Mouse (Mus musculus): Measurements from ENCODE around the gene Rgl3.

Gene Rgl3

DNA sequence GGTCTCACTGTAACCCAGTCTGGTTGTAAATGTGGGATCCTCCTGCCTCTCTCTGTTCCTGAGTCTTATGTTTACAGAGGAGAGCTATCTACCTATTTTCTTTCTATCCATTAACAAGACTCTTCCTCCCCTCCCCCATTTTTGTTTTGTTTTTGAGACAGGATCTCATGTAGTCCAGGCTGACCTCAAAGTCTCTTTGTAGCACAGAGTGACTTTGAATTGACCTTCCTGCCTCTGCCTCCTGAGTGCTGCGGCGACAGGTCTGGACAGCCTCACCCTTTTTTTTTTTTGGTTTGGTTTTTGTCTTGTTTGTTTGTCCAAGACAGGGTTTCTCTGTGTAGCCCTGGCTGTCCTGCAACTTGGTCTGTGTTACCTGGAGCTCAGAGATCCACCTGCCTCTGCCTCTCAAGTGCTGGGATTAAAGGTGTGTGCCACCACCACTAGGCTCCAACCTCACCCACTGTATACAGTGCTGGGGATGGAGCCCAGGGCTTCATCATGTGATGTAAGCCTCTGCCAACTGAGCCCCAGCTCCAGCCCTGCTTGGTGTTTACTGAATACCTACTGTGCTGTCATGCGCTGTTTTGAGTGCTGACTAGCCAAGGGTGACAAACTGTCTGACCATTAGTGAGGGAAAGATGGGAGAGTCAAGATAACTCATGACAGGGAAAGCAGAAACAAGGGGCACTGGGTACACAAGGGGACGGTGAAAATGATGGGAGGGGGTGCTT lies 10.7 kb downstream of the Rgl3 start:
- in situ Hi-C loops (cut with MboI), result no loop called here

GRCm38 (mm10) chr9:21977972-21978371 lies 11.3 kb downstream of the Rgl3 start:
- in situ Hi-C loops (cut with MboI), result no loop called here

- in situ Hi-C loops (cut with MboI), result no loop called here
Observed at GRCm38 (mm10) chr9:21977331-21977730, 11.9 kb downstream of the Rgl3 start.

DNA sequence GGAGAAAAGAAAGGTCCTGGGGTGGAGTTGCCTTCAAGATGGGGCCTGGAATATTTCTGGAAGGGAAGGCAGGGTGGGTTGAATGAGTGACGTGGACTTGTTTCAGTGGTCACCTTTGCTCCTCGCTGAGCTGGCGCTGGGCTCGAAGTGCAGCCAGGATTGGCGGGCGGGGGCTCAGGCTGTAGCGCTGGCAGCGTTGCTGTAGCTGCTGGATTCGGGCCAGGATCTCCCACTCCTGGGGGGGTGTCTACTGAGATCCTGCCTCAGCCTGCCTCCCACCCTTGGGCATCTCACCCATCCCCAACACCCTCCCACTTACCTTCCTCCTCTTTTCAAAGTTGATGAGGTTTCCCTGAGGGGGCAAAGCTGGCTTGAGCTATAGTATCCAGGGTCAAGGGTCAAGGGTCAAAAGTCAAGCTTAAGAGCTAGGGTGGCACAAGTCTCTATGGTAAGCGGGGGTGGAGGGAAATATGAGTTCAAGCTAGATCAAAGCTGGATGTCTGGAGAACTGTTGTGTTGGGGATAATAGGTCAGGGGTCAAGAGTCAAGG lies 12.5 kb downstream of the Rgl3 start:
- in situ Hi-C loops (cut with MboI), result no loop called here

- in situ Hi-C loops (cut with MboI), result no loop called here
Observed at GRCm38 (mm10) chr9:21969304-21969703, 19.9 kb downstream of the Rgl3 start.

DNA sequence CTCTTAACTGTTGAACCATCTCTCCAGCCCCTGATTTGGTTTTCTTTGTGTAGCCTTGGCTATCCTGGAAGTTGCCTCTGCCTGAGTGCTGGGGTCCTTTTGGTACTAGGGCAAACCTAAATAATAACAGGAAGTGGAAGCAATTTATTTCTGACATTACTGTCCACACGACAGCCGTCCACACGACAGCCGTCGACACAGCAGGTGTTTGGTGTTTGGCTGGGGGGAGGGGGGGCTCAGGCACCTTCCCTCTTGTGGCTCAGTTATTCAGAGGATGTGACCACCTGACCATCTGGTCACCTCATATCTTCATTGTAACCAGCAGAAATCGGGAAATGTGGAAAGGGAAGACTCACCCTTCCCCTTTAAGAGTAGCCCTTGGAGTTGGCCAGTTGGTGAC lies 20.4 kb downstream of the Rgl3 start:
- in situ Hi-C loops (cut with MboI), result no loop called here

- in situ Hi-C loops (cut with MboI), result no loop called here
Observed at GRCm38 (mm10) chr9:21963417-21963816, 25.8 kb downstream of the Rgl3 start, which contains the start of gene Epor. TSS of gene Epor (minus strand) at chr9:21963506.

- in situ Hi-C loops (cut with MboI), result no loop called here
Observed at GRCm38 (mm10) chr9:21962416-21963059, 26.7 kb downstream of the Rgl3 start.

GRCm38 (mm10) chr9:21962010-21962409 lies 27.2 kb downstream of the Rgl3 start:
- in situ Hi-C loops (cut with MboI), result no loop called here

GRCm38 (mm10) chr9:21961366-21961980 lies 27.8 kb downstream of the Rgl3 start:
- in situ Hi-C loops (cut with MboI), result no loop called here

GRCm38 (mm10) chr9:21960558-21961208 lies 28.6 kb downstream of the Rgl3 start:
- in situ Hi-C loops (cut with MboI), result no loop called here

DNA sequence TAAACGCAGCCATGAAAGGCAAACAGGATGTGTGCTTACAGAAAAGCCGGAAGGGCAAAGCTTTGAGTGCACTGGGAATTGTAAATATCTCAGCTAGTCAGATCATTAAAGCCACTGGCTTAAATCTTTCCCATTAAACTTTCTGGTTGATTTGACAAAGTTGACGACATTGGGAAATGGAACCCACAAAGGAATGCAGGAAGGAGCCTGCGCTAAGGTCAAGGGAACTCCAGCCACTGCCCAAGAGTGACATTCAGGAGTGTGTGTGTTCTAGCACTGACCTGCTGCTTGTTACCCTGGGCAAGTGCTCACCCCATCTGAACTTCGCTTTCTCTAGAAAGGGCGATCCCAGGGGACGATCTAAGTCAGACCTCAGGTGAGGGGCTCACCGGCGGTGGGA lies 29.1 kb downstream of the Rgl3 start:
- in situ Hi-C loops (cut with MboI), result no loop called here

DNA sequence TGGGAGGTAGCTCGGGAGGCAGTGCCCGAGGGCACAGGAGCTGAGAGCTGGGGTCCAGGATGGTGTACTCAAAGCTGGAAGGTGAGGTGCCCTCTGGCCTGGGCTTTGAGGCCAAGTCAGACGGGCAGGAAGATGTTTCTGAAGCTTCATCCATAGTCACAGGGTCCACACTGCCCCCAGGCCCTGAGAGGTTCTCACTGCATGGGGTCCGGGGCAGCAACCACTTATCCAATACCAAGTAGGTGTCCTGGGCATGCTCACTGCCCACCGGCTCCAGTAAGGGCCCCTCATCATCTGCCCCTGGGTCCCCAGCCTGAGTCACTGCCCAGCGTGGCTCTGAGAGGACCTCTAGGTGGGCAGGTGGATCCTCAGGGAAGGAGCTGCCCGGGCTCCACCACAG lies 30.0 kb downstream of the Rgl3 start:
- in situ Hi-C loops (cut with MboI), result no loop called here

DNA sequence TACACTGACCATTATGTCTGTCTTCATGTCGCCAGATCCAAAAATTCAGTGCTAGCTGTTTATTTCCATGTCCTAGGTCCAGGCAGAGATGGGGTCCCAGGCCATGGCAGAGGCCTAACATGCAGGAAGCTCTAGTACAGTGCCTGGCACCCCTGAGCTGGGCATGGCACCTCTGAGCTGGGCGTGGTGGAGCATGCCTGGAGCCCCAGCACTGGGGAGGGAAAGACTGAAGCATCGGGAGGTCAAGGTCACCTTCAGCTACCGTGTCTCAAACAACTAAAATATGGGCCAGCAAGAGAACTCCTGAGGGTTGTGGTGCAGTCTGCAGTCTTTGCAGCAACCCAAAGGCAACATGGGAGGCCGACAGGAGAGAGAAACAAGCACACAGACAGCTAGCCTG lies 30.9 kb downstream of the Rgl3 start:
- in situ Hi-C loops (cut with MboI), result no loop called here

DNA sequence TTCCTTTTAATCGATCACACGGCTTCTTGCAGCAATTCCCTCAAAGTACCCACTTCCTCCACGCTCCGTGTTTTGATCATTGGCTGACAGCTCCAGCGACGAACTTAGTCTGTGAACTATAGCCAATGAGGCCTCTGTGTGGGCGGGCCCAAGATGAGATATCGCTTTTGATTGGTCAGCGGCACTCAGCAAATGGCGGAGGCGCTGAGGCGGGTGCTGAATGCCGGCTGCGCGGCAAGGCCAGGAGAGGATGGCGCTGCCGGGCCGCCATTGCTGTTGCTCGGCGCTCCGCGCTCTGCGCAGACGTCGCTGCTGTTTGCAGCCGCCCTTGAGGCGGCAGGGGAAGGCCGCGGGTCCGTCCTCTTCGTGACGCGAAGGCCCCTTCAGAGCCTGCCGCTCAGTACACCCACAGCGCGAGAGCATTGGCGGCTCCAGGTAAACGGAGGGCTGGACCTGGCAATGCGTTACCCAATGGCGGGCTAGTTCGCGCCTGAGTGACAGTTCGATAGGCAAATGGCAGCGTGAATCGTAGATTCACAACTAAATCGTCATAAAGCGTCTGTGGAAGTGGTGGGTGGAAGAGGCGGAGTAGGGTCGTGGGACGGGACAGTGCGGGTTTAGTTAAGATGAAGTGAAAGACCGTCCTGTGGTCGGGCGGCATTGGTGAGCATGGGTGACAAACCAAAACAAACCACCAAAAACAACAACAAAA lies 33.5 kb downstream of the Rgl3 start, which contains the start of gene Swsap1:
Gene Swsap1 (plus strand): TSS at position 186 of the 712 bp plus-strand sequence.
- in situ Hi-C loops (cut with MboI), result no loop called here

DNA sequence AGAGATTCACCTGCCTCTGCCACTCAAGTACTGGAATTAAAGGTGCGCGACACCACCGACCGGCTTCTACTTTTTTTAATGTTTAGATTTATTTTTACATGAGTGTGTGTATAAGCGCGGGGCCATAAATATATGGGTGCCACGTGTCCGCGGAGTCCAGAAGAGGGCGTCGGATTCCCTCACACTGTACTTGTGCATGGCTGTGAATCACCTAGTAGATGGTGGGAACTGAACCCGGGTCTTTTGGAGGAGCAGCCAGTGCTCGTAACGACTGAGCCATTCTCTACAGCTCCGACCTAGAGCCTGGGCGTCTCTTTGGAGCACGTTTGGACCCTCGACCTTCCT lies 34.0 kb downstream of the Rgl3 start:
- in situ Hi-C loops (cut with MboI), result no loop called here

DNA sequence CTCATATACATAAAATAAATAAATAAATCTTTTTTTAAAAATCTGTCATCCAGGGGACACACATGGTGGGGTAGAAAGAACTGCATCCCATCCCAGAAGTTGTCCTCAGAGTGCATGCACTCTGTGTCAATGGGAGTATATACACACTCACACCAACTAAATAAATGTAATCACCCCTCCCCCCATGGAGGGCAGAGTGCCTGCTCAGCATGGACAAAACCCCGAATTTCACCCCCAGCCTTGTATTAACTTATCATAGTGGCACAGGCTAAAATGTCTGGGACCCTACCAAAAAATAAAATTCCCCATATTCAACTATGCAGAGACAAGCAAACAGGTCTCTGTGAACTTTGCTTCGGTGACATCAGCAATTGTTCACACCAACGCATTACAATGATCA lies 34.6 kb downstream of the Rgl3 start:
- in situ Hi-C loops (cut with MboI), result no loop called here

- in situ Hi-C loops (cut with MboI), result no loop called here
Observed at GRCm38 (mm10) chr9:21953600-21953999, 35.6 kb downstream of the Rgl3 start.

- in situ Hi-C loops (cut with MboI), result no loop called here
Observed at GRCm38 (mm10) chr9:21951977-21952376, 37.3 kb downstream of the Rgl3 start.

DNA sequence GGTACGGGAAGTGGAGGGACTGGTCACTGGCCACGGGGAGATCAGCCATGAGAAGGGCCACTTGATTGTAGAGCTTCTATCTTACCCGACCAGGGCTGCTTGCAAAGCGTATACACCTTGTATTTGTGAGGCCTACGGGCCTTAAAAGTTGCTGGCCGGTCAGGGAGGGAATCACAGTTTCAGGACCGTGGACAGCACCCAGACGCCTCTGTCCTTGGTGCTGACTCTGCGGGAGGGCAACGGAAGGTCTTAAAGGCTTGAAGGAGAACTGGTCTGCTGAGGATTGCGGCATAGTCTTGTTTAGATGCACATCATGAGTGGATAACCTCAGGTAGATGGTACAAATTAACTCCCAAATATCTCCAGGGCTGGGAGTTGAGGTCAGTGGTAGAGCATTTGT lies 38.9 kb downstream of the Rgl3 start:
- in situ Hi-C loops (cut with MboI), result no loop called here

- in situ Hi-C loops (cut with MboI), result no loop called here
Observed at GRCm38 (mm10) chr9:21948790-21949189, 40.5 kb downstream of the Rgl3 start.

DNA sequence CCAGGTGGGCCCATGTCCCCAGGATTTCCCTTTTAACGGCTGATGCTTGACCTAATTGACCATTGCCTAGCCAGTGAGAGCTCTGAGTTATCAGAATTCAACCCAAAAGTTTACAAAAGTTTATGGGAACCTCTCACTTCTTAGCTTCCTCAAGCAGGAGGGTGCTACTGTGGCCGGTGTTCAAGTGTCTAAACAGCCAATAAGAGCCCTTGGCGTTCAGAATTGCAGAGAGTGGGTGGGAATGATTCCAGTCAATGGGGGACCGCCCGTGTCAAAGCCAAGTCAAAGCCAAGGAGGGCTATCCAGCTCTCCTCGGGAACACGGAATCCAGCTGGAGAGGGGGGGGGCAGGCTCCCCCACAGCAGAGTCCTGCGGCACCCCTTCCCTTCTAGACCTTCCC lies 41.1 kb downstream of the Rgl3 start:
- in situ Hi-C loops (cut with MboI), result no loop called here
